Mouse (Mus musculus): ENCODE measurements at regions not wholly inside any gene's neighbourhood (a gene's known extent, or its start where the extent isn't known, plus 50 kb on each side); places are given as distances from the start of the nearest gene placed in this dataset.

GRCm38 (mm10) chr7:133494982-133495550 is 106.9 kb downstream of the Tex36 start:
- Histone ChIP-seq H3K27ac (no peak overlapping the region), H3K9ac (no peak overlapping the region), H3K9me3 (ENCODE audit: control insufficient read depth, low read length) (no peaks in the 10 kb centered on the region), H3K36me3 (replicated peaks; ENCODE audit: control insufficient read depth, insufficient read depth) (no peaks in the 10 kb centered on the region), H3K4me1 (replicated peaks; ENCODE audit: control insufficient read depth, insufficient read depth, low read length) (peaks cover 11% of the 10 kb centered on the region; the same call in 1 of the 2 replicates), H3K4me3 (replicated peaks; ENCODE audit: low read length) (no peak overlapping the region), H3K4me2 (replicated peaks) (no peak overlapping the region), H3K27me3 (ENCODE audit: control insufficient read depth, insufficient read depth, low read length) (no peaks in the 10 kb centered on the region)
- ATAC-seq (ENCODE audit: low FRiP score), result no peak
- WGBS, result 38% methylated on average over 8 of the region's 8 CpGs
- no peak for DNase-seq (ENCODE audit: low spot score)

DNA sequence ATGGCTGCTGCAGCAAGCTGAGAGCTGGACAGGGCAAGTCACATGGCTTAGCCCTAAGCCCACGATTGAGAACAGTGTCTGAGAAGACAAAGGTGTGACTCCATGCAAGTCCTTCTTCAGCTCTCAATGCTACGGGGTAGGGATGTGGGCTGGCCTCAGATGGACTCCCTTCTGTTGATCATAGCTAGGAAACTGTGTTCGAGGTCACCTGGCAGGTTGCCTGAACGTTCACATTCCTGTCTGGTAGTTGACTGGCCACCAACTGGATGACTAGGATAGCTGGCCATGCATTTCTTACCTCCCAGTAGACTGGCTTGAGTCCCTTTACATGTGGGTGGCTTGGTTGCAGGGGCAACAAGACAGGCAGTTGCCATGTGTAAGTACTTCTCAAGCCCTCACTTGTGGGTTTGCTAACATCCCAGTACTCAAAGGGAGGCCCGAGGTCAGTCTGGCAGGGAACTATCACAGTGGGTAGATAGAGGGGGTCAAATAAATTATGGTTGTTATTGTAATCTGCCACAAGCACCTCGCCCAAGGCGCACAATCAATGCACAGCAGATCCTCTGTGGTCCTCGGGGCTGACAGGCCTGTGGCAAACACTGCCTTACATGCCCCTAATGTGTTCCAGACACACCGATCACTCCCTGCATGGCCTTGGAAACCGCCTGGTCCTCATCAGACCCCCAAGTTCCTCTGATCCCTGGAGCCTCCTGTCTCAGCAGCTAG is 107.5 kb downstream of the Tex36 start:
- Histone ChIP-seq H3K27ac (no peak overlapping the region), H3K36me3 (replicated peaks; ENCODE audit: control insufficient read depth, insufficient read depth) (no peaks in the 10 kb centered on the region), H3K9ac (no peak overlapping the region), H3K9me3 (ENCODE audit: control insufficient read depth, low read length) (no peaks in the 10 kb centered on the region), H3K4me1 (replicated peaks; ENCODE audit: control insufficient read depth, insufficient read depth, low read length) (peaks cover 11% of the 10 kb centered on the region; the same call in 1 of the 2 replicates), H3K4me3 (replicated peaks; ENCODE audit: low read length) (no peak overlapping the region), H3K4me2 (replicated peaks) (no peak overlapping the region), H3K27me3 (ENCODE audit: control insufficient read depth, insufficient read depth, low read length) (no peaks in the 10 kb centered on the region)
- no peak for ATAC-seq (ENCODE audit: low FRiP score)
- no peak for DNase-seq (ENCODE audit: low spot score)
- 61% methylated on average over 10 of the region's 10 CpGs for WGBS

DNA sequence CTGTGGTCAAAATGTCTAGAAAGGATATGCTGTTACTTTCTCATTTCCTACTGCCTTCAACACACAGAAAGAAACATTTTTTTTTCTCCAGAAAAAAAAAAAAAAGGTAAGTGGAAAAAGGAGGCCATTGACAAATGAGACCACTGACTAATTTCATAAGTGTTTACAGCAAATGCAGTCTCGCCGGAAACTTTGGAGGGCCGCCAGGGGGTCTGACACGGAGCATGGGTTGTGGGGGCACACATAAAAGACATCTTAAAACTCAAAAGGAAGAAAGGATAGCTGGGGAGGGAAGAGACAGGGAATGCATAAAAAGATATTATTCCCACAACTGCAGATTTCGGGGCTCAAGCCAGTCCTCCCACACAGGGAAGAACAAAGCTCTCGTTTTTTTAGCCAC is 109.3 kb downstream of the Tex36 start:
- no peaks in the 10 kb centered on the region for H3K9me3 ChIP-seq (ENCODE audit: control insufficient read depth, low read length)
- peaks cover 11% of the 10 kb centered on the region; the same call in 1 of the 2 replicates for H3K4me1 ChIP-seq (replicated peaks; ENCODE audit: control insufficient read depth, insufficient read depth, low read length)
- H3K4me2 ChIP-seq (replicated peaks), result no peak overlapping the region
- H3K4me3 ChIP-seq (replicated peaks; ENCODE audit: low read length), result no peak overlapping the region
- ATAC-seq (ENCODE audit: low FRiP score) (no peak), DNase-seq (ENCODE audit: low spot score) (no peak)
- no peaks in the 10 kb centered on the region for H3K27me3 ChIP-seq (ENCODE audit: control insufficient read depth, insufficient read depth, low read length)
- no peaks in the 10 kb centered on the region for H3K36me3 ChIP-seq (replicated peaks; ENCODE audit: control insufficient read depth, insufficient read depth)
- H3K9ac ChIP-seq, result no peak overlapping the region
- H3K27ac ChIP-seq, result no peak overlapping the region
- 49% methylated on average over 6 of the region's 6 CpGs for WGBS

GRCm38 (mm10) chr7:133487887-133488630 is 113.9 kb downstream of the Tex36 start:
- H3K9ac ChIP-seq, result no peak overlapping the region
- no peak overlapping the region for H3K27ac ChIP-seq
- H3K27me3 ChIP-seq (ENCODE audit: control insufficient read depth, insufficient read depth, low read length), result no peaks in the 10 kb centered on the region
- WGBS, result 58% methylated on average over 7 of the region's 7 CpGs
- no peaks in the 10 kb centered on the region for H3K36me3 ChIP-seq (replicated peaks; ENCODE audit: control insufficient read depth, insufficient read depth)
- H3K4me3 ChIP-seq (replicated peaks; ENCODE audit: low read length), result no peak overlapping the region
- ATAC-seq (ENCODE audit: low FRiP score), result no peak
- no peak for DNase-seq (ENCODE audit: low spot score)
- H3K9me3 ChIP-seq (ENCODE audit: control insufficient read depth, low read length), result no peaks in the 10 kb centered on the region
- no peaks in the 10 kb centered on the region for H3K4me1 ChIP-seq (replicated peaks; ENCODE audit: control insufficient read depth, insufficient read depth, low read length)
- H3K4me2 ChIP-seq (replicated peaks), result no peak overlapping the region

- Histone ChIP-seq H3K27ac (no peak overlapping the region), H3K4me1 (replicated peaks; ENCODE audit: control insufficient read depth, insufficient read depth, low read length) (no peaks in the 10 kb centered on the region), H3K9ac (no peak overlapping the region), H3K27me3 (ENCODE audit: control insufficient read depth, insufficient read depth, low read length) (no peaks in the 10 kb centered on the region), H3K4me2 (replicated peaks) (no peak overlapping the region), H3K4me3 (replicated peaks; ENCODE audit: low read length) (no peak overlapping the region), H3K9me3 (ENCODE audit: control insufficient read depth, low read length) (no peaks in the 10 kb centered on the region), H3K36me3 (replicated peaks; ENCODE audit: control insufficient read depth, insufficient read depth) (no peaks in the 10 kb centered on the region)
- ATAC-seq (ENCODE audit: low FRiP score) (no peak), DNase-seq (ENCODE audit: low spot score) (no peak)
- WGBS, result 69% methylated on average over 8 of the region's 8 CpGs
Observed at GRCm38 (mm10) chr7:133484430-133484841, 117.5 kb downstream of the Tex36 start.

DNA sequence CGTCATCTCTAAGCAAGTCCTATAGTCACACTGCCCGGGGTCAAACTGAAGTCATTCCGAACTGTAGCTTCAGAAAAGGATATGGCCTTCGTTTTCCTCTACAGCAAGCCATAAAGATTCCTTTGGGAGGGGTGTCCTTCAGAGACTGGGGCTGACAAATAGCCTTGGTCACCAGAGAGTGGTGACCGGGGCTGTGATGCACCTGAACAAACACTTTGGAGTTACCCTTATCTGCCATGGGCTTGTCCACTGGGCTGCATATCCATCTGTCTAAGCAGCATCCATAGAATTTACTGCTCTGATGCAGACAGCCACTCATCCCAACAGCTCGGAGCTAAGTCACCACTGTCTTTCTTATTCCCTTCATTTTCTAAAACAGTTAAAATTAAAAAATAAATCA is 120.4 kb downstream of the Tex36 start:
- 79% methylated on average over 6 of the region's 6 CpGs for WGBS
- Histone ChIP-seq H3K4me3 (replicated peaks; ENCODE audit: low read length) (no peak overlapping the region), H3K27me3 (ENCODE audit: control insufficient read depth, insufficient read depth, low read length) (no peaks in the 10 kb centered on the region), H3K4me2 (replicated peaks) (no peak overlapping the region), H3K4me1 (replicated peaks; ENCODE audit: control insufficient read depth, insufficient read depth, low read length) (no peaks in the 10 kb centered on the region), H3K9me3 (ENCODE audit: control insufficient read depth, low read length) (no peaks in the 10 kb centered on the region), H3K36me3 (replicated peaks; ENCODE audit: control insufficient read depth, insufficient read depth) (no peaks in the 10 kb centered on the region), H3K9ac (no peak overlapping the region), H3K27ac (no peak overlapping the region)
- ATAC-seq (ENCODE audit: low FRiP score), result no peak
- DNase-seq (ENCODE audit: low spot score), result no peak

GRCm38 (mm10) chr7:133479679-133480078 is 122.3 kb downstream of the Tex36 start:
- Histone ChIP-seq H3K4me2 (replicated peaks) (no peak overlapping the region), H3K4me3 (replicated peaks; ENCODE audit: low read length) (no peak overlapping the region), H3K36me3 (replicated peaks; ENCODE audit: control insufficient read depth, insufficient read depth) (no peaks in the 10 kb centered on the region), H3K27ac (no peak overlapping the region), H3K4me1 (replicated peaks; ENCODE audit: control insufficient read depth, insufficient read depth, low read length) (no peaks in the 10 kb centered on the region), H3K9ac (no peak overlapping the region), H3K9me3 (ENCODE audit: control insufficient read depth, low read length) (no peaks in the 10 kb centered on the region), H3K27me3 (ENCODE audit: control insufficient read depth, insufficient read depth, low read length) (no peaks in the 10 kb centered on the region)
- no peak for DNase-seq (ENCODE audit: low spot score)
- 66% methylated on average over 7 of the region's 7 CpGs for WGBS
- ATAC-seq (ENCODE audit: low FRiP score), result no peak

DNA sequence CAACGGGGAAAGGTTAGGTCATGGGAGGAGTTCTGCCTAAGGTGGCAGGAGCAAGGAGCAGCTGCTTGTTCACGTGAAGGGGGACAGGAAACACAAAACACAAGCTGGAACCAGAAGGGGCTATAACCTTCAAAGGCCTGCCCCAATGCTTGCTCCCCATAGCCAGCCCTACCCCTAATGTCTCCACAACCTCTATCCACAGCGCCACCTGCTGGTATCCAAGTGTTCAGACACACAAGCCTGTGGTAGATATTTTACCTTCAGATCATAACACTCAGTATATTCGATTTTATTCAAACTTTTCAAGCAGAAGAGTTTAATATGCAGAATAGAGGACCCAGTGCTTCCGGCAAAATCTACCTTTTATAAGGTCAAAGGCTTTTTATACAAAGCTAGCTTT is 124.0 kb downstream of the Tex36 start:
- no peak overlapping the region for H3K4me3 ChIP-seq (replicated peaks; ENCODE audit: low read length)
- WGBS, result 84% methylated on average over 5 of the region's 5 CpGs
- H3K4me1 ChIP-seq (replicated peaks; ENCODE audit: control insufficient read depth, insufficient read depth, low read length), result no peaks in the 10 kb centered on the region
- H3K9me3 ChIP-seq (ENCODE audit: control insufficient read depth, low read length), result no peaks in the 10 kb centered on the region
- no peaks in the 10 kb centered on the region for H3K27me3 ChIP-seq (ENCODE audit: control insufficient read depth, insufficient read depth, low read length)
- no peaks in the 10 kb centered on the region for H3K36me3 ChIP-seq (replicated peaks; ENCODE audit: control insufficient read depth, insufficient read depth)
- no peak overlapping the region for H3K27ac ChIP-seq
- no peak for DNase-seq (ENCODE audit: low spot score)
- no peak overlapping the region for H3K9ac ChIP-seq
- no peak overlapping the region for H3K4me2 ChIP-seq (replicated peaks)
- ATAC-seq (ENCODE audit: low FRiP score), result no peak

DNA sequence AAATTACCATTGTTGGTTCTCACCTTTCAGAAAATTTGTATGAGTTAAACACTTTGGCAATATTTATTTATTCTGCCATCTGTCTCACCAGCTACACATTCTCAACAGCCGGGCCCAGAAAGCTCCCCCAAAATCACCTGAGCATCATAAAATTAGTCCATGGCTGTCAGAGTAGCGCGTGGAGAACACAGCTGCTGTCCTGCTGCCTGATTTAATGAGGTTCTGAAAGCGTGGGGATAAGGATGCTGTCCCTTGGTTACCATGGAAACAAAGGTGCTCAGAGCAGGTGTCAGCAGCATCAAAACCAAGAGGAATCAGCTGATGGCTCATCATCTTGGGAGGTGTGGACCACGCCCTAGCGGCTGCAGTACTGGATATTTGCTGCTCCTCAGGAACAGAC is 124.7 kb downstream of the Tex36 start:
- no peak overlapping the region for H3K9ac ChIP-seq
- no peaks in the 10 kb centered on the region for H3K27me3 ChIP-seq (ENCODE audit: control insufficient read depth, insufficient read depth, low read length)
- H3K4me2 ChIP-seq (replicated peaks), result no peak overlapping the region
- H3K9me3 ChIP-seq (ENCODE audit: control insufficient read depth, low read length), result no peaks in the 10 kb centered on the region
- 53% methylated on average over 6 of the region's 6 CpGs for WGBS
- no peaks in the 10 kb centered on the region for H3K36me3 ChIP-seq (replicated peaks; ENCODE audit: control insufficient read depth, insufficient read depth)
- DNase-seq (ENCODE audit: low spot score), result no peak
- H3K4me1 ChIP-seq (replicated peaks; ENCODE audit: control insufficient read depth, insufficient read depth, low read length), result no peaks in the 10 kb centered on the region
- no peak overlapping the region for H3K4me3 ChIP-seq (replicated peaks; ENCODE audit: low read length)
- no peak overlapping the region for H3K27ac ChIP-seq
- ATAC-seq (ENCODE audit: low FRiP score), result no peak
